Mouse (Mus musculus) forebrain, embryonic 16.5 days (tissue): ENCODE data around the gene Dennd2d. TPM values are rescaled to one million over a fixed set of nuclear protein-coding genes. Genes with fewer than 3 reads are reported as not detected.

ENCODE experiments used
- polyA plus RNA-seq: library from polyadenylated mRNA; unstranded; fragments of >200 nt; fragmentation: Nextera tagmentation; extraction: Ambion mirVana; gene quantifications from 2 replicates; pipeline ENCODE4 v1.2.1, GENCODE M21; 2015

Gene Dennd2d
- polyA plus RNA-seq, 1 experiment from 2014 or later, result 0.43 TPM

Other genes starting within 250 kb of the Dennd2d start
- gene Chil6, start 76.2 kb upstream of the Dennd2d start, polyA plus RNA-seq, result not detected in 2 replicates
- gene Dram2, start 65.4 kb downstream of the Dennd2d start, polyA plus RNA-seq, result 62.0 and 65.0 TPM in 2 replicates
- gene Cept1, start 65.4 kb downstream of the Dennd2d start, polyA plus RNA-seq, result 45.2 and 45.8 TPM in 2 replicates
- gene Lrif1, start 202.6 kb downstream of the Dennd2d start, polyA plus RNA-seq, result 18.8 and 19.2 TPM in 2 replicates